Mouse (Mus musculus): ENCODE data around the gene Cul4b. TPM values are rescaled to one million over a fixed set of nuclear protein-coding genes. Genes with fewer than 3 reads are reported as not detected.

Cul4b gene
- total RNA-seq, 2 experiments from 2014 or later: 12.8 to 16.3 TPM

Other genes starting within 250 kb of the Cul4b start
- 10 to 100 TPM; 92.1 to 97.4 TPM for gene Lamp2, start 119.7 kb downstream of the Cul4b start, total RNA-seq (2021)
- gene Mcts1, start 24.4 kb upstream of the Cul4b start, total RNA-seq (2021): 10 to 100 TPM; 42.7 to 52.7 TPM
- 10 to 100 TPM; 10.7 to 12.1 TPM for gene C1galt1c1, start 58.9 kb upstream of the Cul4b start, total RNA-seq (2021)
- gene 6030498E09Rik, start 196.5 kb upstream of the Cul4b start, total RNA-seq (2021): not detected

Measured in gastrocnemius, postnatal 10 days (tissue).